Mouse (Mus musculus) ES-Bruce4 (cell line): ENCODE data around the gene Popdc2.

ENCODE experiments used
- CTCF ChIP-seq: IDR thresholded peaks from one replicate; pipeline ENCODE4 v1.8.1; 2011; ENCODE audit warnings: low read depth, low read length
- EP300 ChIP-seq: IDR thresholded peaks from 2 replicates; pipeline ENCODE4 v1.6.1; 2011; ENCODE audit warnings: low read depth, low read length; ENCODE audit not compliant: insufficient read depth
- POLR2A ChIP-seq: IDR thresholded peaks from one replicate; pipeline ENCODE4 v1.8.1; 2011; ENCODE audit warnings: low read length; ENCODE audit not compliant: insufficient read depth

- TF ChIP-seq EP300 (no peak), CTCF (no peak), POLR2A (no peak)
Measured at GRCm38 (mm10) chr16:38388757-38389156, 26.7 kb downstream of the Popdc2 start.
